Mouse (Mus musculus): Measurements from ENCODE around the gene Kiz.

Kiz gene

DNA sequence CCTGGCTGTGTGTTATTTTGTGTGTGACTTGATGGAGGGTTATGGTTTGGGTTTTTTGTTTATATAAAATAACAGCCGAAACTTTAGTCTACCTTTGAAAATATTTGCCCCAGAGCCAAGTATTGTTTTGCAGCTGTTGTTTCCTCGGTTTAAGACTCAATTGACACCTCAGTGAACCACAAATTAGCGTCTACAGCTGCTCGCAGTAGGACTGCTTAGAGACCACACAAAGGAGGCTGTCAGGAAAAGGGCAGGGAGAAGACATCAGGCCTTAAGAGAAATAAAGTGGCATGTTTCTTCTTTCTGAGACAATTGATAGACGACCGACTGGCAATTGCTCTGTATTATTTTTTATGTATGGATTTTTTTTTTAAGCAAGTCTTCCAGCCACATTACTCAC is 100.7 kb downstream of the Kiz start:
- in situ Hi-C loops (cut with MboI; ENCODE audit: low pct_unique_long_range_greater_than_20kb in 1 of 2, low sequenced_read_pairs in 2 of 2, unreplicated experiment in 1 of 2): loop anchor here (5.0 to 25.0 kb wide), 4 partner anchors 221 to 348 kb away; no protein-coding TSS in a partner anchor

DNA sequence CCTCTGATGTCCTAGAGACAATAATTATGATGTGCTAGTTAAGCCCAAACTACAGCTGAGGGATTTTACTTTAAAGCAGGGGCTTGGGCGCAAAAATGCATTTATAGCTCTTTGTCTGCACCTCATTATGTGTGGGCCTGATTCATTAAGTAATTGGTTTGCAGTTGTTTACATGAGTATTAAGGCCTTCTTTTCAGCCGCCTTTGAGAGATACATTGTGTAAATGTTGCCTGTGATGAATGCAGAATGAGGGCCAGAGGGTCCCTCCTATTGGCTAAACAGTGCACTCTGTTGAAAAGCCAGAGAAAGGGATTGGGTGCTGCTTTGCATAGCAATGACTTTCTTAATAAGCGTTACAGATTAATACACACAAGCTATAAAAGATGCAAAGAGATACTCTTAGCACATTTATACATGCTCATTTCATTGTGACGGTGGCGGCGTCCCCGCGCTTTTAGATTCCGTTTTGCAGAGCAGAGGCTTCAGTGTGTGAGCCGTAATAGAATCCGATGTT is 102.8 kb downstream of the Kiz start:
- in situ Hi-C loops (cut with MboI; ENCODE audit: low pct_unique_long_range_greater_than_20kb in 1 of 2, low sequenced_read_pairs in 2 of 2, unreplicated experiment in 1 of 2): loop anchor here (5.0 to 25.0 kb wide), 4 partner anchors 219 to 346 kb away; no protein-coding TSS in a partner anchor

DNA sequence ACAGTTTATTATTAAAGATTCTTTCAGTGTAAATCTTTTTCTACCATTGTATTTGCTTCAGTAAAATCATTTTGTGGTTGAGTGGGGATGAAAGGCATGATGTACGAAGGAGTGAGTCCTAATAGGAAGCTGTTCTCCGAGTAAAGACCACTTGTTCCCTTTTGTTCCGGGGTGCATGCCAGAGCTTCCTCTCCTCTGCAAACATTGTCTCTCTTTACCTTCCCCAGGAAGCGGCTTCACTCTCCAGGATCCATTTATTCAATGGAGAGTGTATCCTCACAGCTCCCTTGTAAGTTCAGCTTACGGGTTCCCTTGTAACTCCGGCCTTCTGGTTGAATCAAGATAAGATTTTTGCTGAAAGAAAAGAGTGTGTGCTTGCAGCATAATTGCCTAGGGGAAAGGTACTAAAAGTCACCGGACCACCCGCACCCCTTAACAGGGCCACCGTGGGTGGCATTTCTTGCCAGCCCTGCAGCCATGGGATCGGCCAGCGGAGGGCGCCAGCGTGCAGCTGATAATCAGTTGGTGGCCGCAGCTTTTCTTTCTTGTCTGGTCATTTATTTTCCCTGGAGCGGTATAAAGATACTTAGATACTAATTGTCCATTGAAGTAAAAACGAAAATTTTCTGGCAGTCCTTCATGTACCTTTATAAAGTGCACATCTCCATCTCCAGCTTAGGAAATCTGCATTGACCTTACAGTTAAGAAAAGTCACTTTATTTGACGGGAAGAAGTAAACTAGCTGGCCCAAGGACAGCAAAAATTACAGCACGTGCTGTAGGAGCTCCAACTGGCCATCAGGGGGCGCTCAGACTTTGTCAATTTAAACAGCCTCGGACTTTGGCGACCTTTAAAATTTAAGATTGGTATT is 103.5 kb downstream of the Kiz start:
- in situ Hi-C loops (cut with MboI; ENCODE audit: low pct_unique_long_range_greater_than_20kb in 1 of 2, low sequenced_read_pairs in 2 of 2, unreplicated experiment in 1 of 2): loop anchor here (5.0 to 25.0 kb wide), 4 partner anchors 218 to 346 kb away; no protein-coding TSS in a partner anchor

DNA sequence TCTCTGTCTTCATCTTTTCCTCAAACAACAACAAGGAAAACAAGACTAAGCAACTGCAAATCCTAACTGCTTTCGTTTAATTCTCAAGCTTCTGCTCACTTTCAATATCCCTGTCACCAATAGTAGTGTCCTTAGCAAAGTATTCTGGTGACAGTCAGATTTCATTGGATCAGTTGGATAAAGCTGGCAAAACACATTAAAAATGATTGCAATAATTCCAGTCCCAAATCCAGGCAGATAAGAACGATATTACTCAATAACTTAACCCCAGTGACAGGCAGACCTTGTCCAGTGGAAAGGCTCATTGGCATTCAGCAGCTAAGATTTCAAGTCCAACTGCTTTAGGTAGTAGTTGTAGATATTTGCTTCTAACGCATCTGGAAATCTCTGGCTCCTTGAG is 119.4 kb downstream of the Kiz start:
- in situ Hi-C loops (cut with MboI; ENCODE audit: low pct_unique_long_range_greater_than_20kb in 1 of 2, low sequenced_read_pairs in 2 of 2, unreplicated experiment in 1 of 2): loop anchor here in 1 of 2 experiments (10.0 kb wide), 1 partner anchor 190 kb away; no protein-coding TSS in a partner anchor

DNA sequence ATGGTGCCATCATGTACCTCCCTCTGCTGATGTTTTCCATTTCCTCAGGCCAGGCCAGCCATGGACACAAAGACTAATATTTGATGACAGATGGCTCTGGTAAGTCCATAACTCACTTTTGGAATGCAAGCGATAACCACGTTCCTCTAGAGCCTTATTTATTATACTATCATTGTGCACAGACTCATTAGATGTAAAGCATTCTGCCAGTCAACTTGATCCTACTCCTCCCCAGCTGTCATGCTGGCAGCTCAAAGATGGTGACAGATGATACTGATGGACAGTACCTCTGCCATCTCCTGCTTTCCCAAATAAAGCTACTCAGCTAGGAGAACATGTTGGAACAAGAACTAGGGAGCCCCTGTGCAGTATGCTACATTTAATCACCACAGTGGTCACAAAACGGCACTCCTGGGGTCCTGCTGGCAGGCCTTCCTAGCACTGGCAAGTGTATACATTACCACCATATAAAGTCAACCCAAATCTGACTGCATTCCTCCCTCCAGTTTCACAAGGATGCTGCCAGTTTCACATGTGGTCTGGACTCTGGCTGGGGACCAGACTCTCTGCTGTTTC is 119.9 kb downstream of the Kiz start:
- in situ Hi-C loops (cut with MboI; ENCODE audit: low pct_unique_long_range_greater_than_20kb in 1 of 2, low sequenced_read_pairs in 2 of 2, unreplicated experiment in 1 of 2): loop anchor here in 1 of 2 experiments (10.0 kb wide), 1 partner anchor 189 kb away; no protein-coding TSS in a partner anchor

DNA sequence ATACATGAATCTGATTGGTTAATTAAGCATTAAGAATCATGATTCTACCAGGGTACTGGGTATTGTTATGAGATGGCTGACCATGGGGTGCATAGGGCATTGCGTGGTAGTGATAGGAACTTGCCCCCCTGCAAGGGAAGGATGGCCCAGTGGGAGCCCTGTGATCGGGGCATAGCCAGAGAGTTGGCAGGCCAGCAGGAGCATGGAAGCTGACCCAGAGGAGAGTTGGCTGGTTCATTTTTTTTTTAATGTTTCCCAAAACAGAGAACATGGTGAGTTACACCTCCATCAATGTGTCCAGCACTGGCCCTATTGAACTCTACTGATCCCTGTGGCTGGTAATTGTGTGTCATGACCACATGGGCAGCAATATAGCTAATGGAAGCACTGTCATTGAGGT is 127.1 kb downstream of the Kiz start:
- in situ Hi-C loops (cut with MboI; ENCODE audit: low pct_unique_long_range_greater_than_20kb in 1 of 2, low sequenced_read_pairs in 2 of 2, unreplicated experiment in 1 of 2): no loop called here

DNA sequence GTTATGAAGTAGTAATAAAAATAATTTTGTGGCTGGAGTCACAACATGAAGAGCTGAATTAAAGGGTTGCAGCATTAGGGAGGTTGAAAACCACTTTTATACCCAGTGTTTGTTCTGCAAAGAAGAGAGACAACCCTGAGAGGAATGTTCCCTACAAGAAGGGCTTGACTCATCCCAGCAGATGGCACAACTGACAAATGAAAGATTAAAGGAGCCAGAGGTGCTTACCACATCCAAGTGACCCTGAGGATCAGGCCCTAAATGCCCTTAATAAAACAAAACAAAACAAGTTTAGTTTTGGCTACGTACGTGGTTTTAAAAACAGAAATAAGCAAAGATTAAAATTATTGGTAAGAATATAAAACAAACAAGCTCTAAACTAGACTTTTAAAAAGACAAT is 129.2 kb downstream of the Kiz start:
- in situ Hi-C loops (cut with MboI; ENCODE audit: low pct_unique_long_range_greater_than_20kb in 1 of 2, low sequenced_read_pairs in 2 of 2, unreplicated experiment in 1 of 2): no loop called here

DNA sequence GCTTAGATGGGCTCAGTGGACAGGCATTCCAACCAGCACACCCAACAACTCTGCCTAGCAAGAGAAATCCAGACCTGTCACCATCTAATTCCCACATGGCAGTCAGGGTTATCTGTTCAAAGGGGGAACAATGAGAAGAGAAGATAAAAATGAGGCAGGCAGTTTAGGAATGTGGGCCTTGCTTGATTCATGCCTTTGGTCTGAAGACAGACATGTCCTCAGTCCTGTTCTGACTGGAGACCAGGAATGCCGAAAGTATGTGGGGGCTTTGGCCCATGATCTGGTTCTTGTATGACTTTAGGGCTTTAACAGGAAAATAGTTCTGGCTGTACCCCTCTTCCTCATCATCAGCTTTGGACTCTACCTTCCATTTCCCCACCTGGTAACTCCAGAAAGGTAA is 130.1 kb downstream of the Kiz start:
- in situ Hi-C loops (cut with MboI; ENCODE audit: low pct_unique_long_range_greater_than_20kb in 1 of 2, low sequenced_read_pairs in 2 of 2, unreplicated experiment in 1 of 2): no loop called here

DNA sequence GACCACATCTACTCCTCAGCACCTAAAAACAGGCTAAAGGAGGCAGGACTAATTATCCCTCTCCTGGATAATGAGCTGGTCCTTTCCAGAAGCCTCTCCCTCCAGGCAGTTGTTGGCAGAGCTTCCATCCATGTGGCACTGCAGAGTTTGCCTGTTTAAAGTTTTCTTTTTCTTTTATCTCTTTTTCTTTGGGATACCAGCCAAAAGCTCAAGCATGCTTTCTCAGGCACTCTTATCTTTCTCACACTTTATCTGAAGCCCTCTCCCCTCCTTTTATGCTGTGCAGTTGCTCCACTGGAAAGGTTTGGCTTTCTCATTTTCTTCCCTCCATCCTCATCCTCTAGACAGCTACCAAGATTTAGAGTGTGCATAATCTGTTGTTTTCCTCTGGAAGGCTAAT is 130.8 kb downstream of the Kiz start:
- in situ Hi-C loops (cut with MboI; ENCODE audit: low pct_unique_long_range_greater_than_20kb in 1 of 2, low sequenced_read_pairs in 2 of 2, unreplicated experiment in 1 of 2): no loop called here

DNA sequence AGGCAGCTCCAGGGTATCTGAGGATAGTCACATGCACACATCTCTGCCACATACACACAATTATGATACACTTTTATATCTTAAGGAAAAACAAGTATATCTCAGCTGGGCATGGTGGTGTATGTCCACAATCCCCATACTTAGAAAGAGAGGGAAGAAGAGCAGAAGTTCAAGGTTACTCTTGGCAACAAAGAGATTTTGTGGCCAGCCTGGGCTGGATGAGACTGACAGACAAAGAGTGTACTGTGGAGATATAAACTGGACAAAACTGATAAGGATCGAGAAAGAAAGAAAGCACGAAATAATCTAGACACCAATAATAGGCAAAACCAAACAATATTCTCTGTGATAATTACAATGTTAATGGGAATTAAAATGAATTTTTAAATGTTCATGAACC is 151.6 kb downstream of the Kiz start:
- in situ Hi-C loops (cut with MboI; ENCODE audit: low pct_unique_long_range_greater_than_20kb in 1 of 2, low sequenced_read_pairs in 2 of 2, unreplicated experiment in 1 of 2): no loop called here

DNA sequence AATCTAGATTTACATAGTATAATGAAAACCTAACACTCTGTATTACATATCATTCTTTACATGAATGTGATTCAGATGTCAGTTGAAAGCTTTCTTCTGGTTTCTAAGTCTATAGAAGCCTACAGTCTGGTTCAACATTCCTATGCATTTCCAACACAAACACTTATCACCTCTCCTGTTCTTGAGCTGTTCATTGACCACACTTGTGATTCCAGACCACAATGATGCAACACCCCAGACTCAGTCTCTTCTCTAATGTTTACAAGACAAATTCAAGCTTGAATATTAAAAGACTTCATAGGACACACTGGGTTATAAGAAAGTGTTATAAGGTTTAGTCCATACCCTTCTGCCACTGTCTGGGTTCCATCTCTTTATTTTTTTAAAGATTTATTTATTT is 153.4 kb downstream of the Kiz start:
- in situ Hi-C loops (cut with MboI; ENCODE audit: low pct_unique_long_range_greater_than_20kb in 1 of 2, low sequenced_read_pairs in 2 of 2, unreplicated experiment in 1 of 2): no loop called here

DNA sequence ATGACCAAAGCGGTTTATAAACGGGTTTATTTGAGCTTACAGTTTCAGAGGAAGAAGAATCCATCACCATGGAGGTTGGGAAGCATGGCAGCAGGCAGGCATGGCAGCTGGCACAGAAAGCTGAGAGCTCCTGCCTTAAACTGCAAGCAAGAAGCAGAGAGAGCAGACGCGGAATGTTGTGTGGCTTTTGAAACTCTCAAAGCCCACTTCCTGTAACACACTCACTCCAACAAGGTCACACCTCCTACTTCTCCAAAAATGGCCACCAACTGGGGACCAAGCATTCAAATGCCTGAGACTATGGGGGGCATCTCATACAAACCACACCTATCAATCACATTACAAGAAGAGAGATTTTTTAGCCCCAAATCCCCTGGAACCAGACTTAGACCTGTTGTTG is 154.5 kb downstream of the Kiz start:
- in situ Hi-C loops (cut with MboI; ENCODE audit: low pct_unique_long_range_greater_than_20kb in 1 of 2, low sequenced_read_pairs in 2 of 2, unreplicated experiment in 1 of 2): no loop called here

DNA sequence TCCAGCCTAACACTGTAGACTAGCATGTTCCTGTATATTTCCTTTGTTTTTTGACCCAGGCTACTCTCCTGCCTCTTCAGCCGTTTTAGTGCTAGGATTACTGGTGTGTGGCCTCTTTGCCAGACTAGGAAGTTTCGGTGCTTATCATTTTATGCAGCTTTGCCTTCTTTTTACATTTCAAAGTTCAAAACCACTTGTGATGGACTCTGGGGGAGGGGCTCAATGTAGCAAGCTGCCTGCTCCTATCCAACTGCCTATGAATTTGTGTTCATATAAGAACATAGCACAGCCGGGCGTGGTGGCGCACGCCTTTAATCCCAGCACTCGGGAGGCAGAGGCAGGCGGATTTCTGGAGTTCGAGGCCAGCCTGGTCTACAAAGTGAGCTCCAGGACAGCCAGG is 155.3 kb downstream of the Kiz start:
- in situ Hi-C loops (cut with MboI; ENCODE audit: low pct_unique_long_range_greater_than_20kb in 1 of 2, low sequenced_read_pairs in 2 of 2, unreplicated experiment in 1 of 2): no loop called here

DNA sequence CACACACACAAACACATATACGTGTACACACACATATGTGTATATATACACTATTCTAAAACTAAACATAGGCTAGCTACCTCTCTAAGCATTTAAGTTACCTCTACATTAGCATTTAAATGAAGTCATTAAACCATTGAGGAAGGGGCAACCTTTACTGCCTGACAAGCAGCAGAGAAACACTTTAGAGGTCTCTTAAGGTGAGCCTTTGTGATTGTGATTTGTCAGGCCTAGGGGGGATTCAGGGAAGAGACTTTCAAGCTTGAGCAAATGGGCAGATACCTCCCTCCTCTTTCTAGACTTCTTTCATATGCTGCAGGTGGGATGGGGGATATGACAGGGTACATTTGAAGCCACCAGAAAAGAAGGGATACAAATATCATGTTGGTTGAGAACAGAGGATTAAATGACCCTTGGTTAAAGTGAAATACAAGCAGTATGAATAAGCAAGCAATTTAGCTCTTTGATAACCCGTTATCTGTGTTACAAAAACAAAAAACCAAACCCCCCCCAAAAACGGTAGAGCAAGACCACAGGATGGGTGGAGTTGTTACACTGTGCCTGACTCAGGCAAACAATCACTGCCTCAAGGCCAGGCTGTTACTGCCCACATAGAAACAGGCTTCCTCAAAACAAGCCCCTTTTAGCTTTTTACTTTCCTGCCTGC is 155.9 kb downstream of the Kiz start:
- in situ Hi-C loops (cut with MboI; ENCODE audit: low pct_unique_long_range_greater_than_20kb in 1 of 2, low sequenced_read_pairs in 2 of 2, unreplicated experiment in 1 of 2): no loop called here

DNA sequence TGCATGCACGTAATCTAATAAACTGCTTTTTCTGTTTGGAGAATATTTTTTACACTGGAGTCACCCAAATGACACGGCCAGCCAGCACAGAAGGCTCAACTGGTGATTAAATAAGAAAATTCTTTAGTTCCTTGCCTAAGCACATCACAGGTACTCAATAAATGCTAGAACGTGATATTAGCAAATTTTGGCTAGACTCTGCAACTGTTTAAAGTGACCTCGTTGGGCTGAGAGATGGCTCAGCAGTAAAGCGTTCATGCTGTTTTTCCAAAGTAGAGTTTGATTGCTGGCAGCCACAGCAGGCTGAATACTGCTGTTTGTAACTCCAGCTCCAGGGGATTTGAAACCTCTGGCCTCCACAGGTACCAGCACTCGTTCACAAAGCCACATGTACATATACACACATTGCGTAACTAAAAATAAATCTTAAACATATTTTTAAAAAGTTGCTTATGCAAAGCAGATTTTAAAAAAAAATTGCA is 156.5 kb downstream of the Kiz start:
- in situ Hi-C loops (cut with MboI; ENCODE audit: low pct_unique_long_range_greater_than_20kb in 1 of 2, low sequenced_read_pairs in 2 of 2, unreplicated experiment in 1 of 2): no loop called here

DNA sequence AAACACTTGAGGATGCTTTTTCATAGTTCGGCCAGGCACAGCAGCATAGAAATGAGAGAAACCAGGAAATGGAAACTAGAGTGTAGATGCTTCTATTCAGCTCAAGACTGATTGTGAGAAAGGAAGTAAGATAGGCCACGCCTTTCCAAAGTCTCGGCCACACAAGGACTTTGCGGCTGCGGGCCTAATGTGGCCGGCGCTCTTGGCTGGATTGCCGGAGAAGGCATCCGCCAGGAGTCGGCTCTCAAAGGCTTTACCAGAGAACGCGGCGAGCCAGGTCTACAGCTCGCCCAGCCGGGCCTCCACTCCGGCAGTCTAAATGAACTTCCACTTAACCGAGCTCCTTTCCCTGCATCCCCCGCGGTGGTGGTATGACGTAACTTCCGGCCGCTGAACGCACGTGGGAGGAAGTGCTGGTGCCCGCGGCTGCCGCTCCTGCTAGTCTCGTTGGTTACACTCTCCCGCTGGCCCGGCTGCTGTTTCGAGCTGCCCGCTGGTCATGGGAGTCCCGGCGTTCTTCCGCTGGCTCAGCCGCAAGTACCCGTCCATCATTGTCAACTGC is 157.0 kb downstream of the Kiz start, which contains the start of gene Xrn2:
Gene Xrn2, plus strand, starts transcription at position 374 of the 562 bp plus-strand sequence.
- in situ Hi-C loops (cut with MboI; ENCODE audit: low pct_unique_long_range_greater_than_20kb in 1 of 2, low sequenced_read_pairs in 2 of 2, unreplicated experiment in 1 of 2): no loop called here

DNA sequence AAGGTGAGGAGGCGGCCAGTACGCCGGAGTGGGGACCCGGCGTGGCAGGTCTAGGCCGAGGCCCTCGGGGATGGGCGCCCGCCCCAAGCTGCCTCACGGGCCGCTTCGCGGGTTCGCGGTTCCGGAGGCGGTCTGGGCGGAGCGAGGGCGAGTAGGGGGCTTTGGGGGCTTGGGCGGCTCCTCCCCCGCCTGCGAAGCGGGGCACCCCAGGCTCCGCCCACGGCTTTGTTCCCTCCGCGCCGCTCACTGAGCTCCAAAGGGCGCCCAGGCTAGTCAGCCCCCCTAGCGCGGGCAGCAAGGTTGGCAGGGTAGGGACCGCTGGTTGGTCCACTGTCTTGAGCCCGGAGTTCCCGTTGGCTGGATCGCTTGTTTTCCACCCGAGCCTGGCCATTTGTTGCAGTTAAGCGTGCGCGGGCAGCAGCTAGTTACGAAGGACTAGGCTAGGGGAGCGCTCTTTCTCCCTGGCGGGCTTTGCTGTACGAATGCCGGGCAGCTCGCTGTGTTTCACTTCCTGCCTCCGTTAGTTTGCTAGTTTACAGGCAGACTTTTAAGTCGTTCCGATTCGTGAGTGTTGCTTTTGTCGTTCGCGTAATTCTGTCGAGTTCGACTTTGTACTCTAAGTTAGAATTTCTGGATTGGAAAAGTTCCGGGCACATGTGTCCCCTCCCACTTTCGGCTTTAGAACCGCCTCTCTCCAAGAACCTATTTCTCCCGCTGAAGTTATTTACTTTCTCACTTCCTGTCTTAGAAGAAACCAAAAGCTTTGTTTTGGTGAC is 157.7 kb downstream of the Kiz start:
- in situ Hi-C loops (cut with MboI; ENCODE audit: low pct_unique_long_range_greater_than_20kb in 1 of 2, low sequenced_read_pairs in 2 of 2, unreplicated experiment in 1 of 2): no loop called here
